Mouse (Mus musculus): Measurements from ENCODE around the gene Tmprss3.

GRCm38 (mm10) chr17:31224591-31224990, 25.8 kb upstream of the Tmprss3 start:
- TF ChIP-seq CTCF (IDR thresholded peaks at IDR 0.05; ENCODE audit: low read depth) (no peak), EP300 (IDR thresholded peaks at IDR 0.05; ENCODE audit: low read depth) (no peak)
